Mouse (Mus musculus) forebrain, postnatal 0 days (tissue): Measurements from ENCODE around the gene Cyp4f18. TPM values are rescaled to one million over a fixed set of nuclear protein-coding genes. Genes with fewer than 3 reads are reported as not detected.

Experiments used
- ATAC-seq: fragments of 200-750 bp; cut with Nextera tagmentation; 2 replicates; pipeline ENCODE4 v1.8.0; 2017; ENCODE audit warnings: mild to moderate bottlenecking, moderate library complexity
- DNase-seq: peaks from one replicate; pipeline ENCODE4 v3.0.0-alpha.2; 2015
- H3K27ac ChIP-seq: fragments of 300-500 bp; sonication (generic); 2 replicates; pipeline ENCODE4 v1.5.1; 2014; ENCODE audit warnings: low read depth, mild to moderate bottlenecking, antibody characterized with exemption, low read length, moderate library complexity, mixed read lengths
- H3K27me3 ChIP-seq: fragments of 300-500 bp; sonication (generic); 2 replicates; pipeline ENCODE4 v1.6.1; 2014; ENCODE audit warnings: mild to moderate bottlenecking, low read length, mixed read lengths; ENCODE audit not compliant: insufficient read depth
- H3K36me3 ChIP-seq: fragments of 300-500 bp; sonication (generic); 2 replicates; pipeline ENCODE4 v1.6.1; 2014; ENCODE audit warnings: mild to moderate bottlenecking, moderate library complexity; ENCODE audit not compliant: insufficient read depth
- H3K4me1 ChIP-seq: fragments of 300-500 bp; sonication (generic); 2 replicates; pipeline ENCODE4 v1.6.1; 2014; ENCODE audit warnings: antibody characterized with exemption; ENCODE audit not compliant: insufficient read depth
- H3K4me2 ChIP-seq: fragments of 300-500 bp; sonication (generic); 2 replicates; pipeline ENCODE4 v1.6.1; 2014; ENCODE audit warnings: low read depth, mild to moderate bottlenecking, moderate library complexity
- H3K4me3 ChIP-seq: fragments of 300-500 bp; sonication (generic); 2 replicates; pipeline ENCODE4 v1.5.1; 2014; ENCODE audit warnings: low read depth, low read length, mixed read lengths
- H3K9ac ChIP-seq: fragments of 300-500 bp; sonication (generic); 2 replicates; pipeline ENCODE4 v1.6.1; 2014; ENCODE audit warnings: mild to moderate bottlenecking
- H3K9me3 ChIP-seq: fragments of 300-500 bp; sonication (generic); 2 replicates; pipeline ENCODE4 v1.6.1; 2016; ENCODE audit warnings: low read length
- CTCF ChIP-seq: sonication (generic); IDR thresholded peaks from 2 replicates; pipeline ENCODE4 v1.5.1; 2016; ENCODE audit warnings: antibody characterized with exemption, control low read depth, low read depth
- WGBS: fragments of 180-500 bp; shearing (Covaris S2); extraction: QIAGEN DNeasy Blood & Tissue Kit; methylation state at CpG from one replicate; pipeline ENCODE4 v1.1.7; 2014; 5-methylcytosine and 5-hydroxymethylcytosine counted together
- polyA plus RNA-seq: library from polyadenylated mRNA; unstranded; fragments of >200 nt; fragmentation: Nextera tagmentation; extraction: Ambion mirVana; gene quantifications from 2 replicates; pipeline ENCODE4 v1.2.1, GENCODE M21; 2015
- total RNA-seq: library from RNA; depleted of rRNA; stranded (reverse); fragments of >200 nt; gene quantifications from 2 replicates; pipeline ENCODE4 v1.2.3, GENCODE M21; 2014

Gene Cyp4f18
- total and polyA plus RNA-seq, 2 experiments from 2014 or later: 0.44 TPM; not detected in 1

DNA sequence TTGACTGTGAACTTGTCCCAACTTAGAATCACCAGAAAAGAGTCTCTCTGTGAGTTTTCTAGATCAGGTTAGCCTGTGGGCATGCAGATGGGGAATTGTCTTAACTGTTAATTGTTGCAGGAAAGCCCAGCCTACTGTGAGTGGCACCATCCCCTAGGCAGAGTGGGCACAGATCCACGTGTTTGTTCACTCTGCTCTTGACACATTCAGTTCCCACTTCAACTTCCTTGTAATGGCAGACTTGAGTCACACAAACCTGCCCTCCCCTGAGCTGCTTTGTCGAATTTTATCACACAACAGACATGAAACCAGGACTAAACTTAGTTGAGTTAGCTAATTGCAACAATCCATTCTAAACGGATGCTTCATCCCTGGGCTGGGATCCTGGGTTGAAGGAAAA lies 9.2 kb downstream of the Cyp4f18 start:
- DNase-seq: no peak
- TF ChIP-seq CTCF: no peak
- Histone ChIP-seq H3K4me1 (no peaks in the 10 kb centered on the region), H3K9ac (no peak overlapping the region), H3K4me2 (no peak overlapping the region), H3K9me3 (no peaks in the 10 kb centered on the region), H3K27ac (no peak overlapping the region), H3K27me3 (no peaks in the 10 kb centered on the region), H3K4me3 (no peak overlapping the region), H3K36me3 (no peaks in the 10 kb centered on the region)
- 61% methylated on average over 3 of the region's 3 CpGs for WGBS
- no peak for ATAC-seq

DNA sequence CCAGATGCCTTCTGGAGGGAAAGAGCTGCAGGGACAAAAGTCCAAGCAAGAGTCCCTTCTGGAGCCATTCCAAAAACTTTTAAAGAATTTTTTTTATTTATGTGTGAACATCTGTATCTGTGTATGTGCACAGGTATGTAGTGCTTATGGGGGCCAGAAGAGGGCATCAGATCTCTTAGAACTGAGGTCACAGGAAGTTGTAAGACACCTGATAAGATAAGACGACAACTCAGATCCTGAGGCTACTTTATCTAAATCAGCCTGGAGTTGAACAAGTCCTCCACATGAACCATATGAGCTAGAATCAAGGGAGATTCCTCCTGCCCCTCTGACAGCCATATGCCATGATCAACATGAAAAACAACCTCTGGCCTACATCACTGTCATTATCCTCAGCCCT lies 10.0 kb downstream of the Cyp4f18 start:
- no peak for TF ChIP-seq CTCF
- H3K27ac ChIP-seq: no peak overlapping the region
- H3K9me3 ChIP-seq: no peaks in the 10 kb centered on the region
- no peaks in the 10 kb centered on the region for H3K4me1 ChIP-seq
- H3K4me2 ChIP-seq: no peak overlapping the region
- 97% methylated on average over 1 of the region's 1 CpGs for WGBS
- H3K27me3 ChIP-seq: no peaks in the 10 kb centered on the region
- no peak overlapping the region for H3K9ac ChIP-seq
- no peak for ATAC-seq
- no peak overlapping the region for H3K4me3 ChIP-seq
- no peaks in the 10 kb centered on the region for H3K36me3 ChIP-seq
- DNase-seq: no peak

DNA sequence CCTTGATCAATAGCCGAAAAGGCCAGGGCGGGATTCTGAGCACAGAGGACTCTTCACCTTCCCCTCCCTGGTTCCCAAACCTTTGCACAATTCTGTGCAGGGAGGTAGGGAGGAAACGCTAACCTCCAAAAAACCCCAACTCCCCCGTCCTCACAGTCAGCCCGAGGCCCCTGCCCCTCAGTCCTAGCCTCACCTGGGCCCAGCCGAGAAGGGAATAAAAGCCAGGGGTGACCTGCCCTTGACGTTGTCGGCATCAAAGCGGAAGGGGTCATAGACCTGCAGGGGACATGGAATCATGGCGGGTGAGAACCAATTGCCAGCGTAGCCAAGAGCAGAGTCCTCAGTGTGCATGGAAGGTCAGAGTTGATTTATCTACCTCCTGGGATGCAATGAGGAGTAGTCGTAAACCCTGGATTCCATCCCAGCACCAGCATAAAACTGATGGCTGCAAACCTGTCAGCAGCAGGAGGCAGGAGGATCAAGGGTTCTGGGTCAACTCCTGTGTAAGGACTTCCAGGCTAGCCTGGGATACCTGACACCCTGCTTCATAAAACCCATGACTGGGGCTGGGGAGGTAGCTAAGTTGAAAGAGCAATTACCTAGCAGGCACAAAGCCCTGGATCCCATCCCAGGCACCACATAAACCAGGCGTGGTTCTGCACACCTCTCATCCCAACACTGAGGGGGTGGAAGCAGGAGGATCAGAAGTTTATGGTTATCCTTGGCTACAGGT lies 20.4 kb downstream of the Cyp4f18 start:
- TF ChIP-seq CTCF: no peak
- Histone ChIP-seq H3K9ac (peak overlapping the region; percentile 60), H3K36me3 (no peaks in the 10 kb centered on the region), H3K4me3 (peak overlapping the region; percentile 43), H3K27ac (peak overlapping the region; percentile 64), H3K4me2 (peak overlapping the region; percentile 68), H3K9me3 (no peaks in the 10 kb centered on the region), H3K27me3 (no peaks in the 10 kb centered on the region), H3K4me1 (0 out of 2 replicates have a peak, but pooled peaks cover 6% of the 10 kb centered on the region)
- ATAC-seq (no peak), DNase-seq (no peak)
- WGBS: 68% methylated on average over 13 of the region's 13 CpGs

DNA sequence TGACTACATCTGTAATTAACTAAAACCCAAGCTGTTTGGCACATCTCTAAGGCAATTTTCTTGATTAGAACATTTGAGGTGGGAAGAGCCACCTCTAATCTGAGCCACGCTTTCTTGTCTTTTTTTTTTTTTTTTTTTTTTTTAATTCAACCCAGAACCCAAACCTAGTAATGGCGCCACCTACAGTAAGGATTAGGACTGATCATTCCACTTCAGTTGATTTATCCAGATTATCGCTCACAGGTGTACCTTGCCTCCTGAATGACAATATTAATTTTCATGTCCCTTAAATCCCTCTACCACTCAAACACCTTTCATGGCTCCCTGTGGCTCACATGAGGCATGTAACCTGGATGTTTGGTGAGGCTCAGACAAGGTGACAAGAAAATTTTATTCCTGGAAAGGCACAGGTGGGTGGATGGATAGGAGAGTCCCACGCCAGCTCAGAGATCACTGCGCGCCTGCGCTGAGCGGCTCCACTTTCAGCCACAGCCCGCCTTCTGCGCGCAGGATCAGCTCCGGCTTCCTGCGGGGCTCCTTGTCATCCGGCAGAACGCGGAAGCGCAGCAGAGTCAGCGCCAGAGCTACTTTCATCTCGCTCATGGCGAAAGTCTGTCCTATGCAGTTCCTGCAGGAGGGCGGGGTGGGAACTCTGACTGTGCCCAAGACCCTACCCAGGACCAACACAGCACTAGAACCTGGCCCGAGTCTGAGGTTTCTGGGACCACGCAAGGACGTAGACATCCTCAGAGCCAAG lies 21.1 kb downstream of the Cyp4f18 start:
- no peaks in the 10 kb centered on the region for H3K27me3 ChIP-seq
- no peaks in the 10 kb centered on the region for H3K9me3 ChIP-seq
- H3K27ac ChIP-seq: peak overlapping the region; percentile 64
- 9% methylated on average over 24 of the region's 24 CpGs for WGBS
- DNase-seq (peak; percentile 84), ATAC-seq (peak; percentile 95)
- no peaks in the 10 kb centered on the region for H3K36me3 ChIP-seq
- peak overlapping the region; percentile 68 for H3K4me2 ChIP-seq
- peak overlapping the region; percentile 60 for H3K9ac ChIP-seq
- TF ChIP-seq CTCF: peak; percentile 38; the same call in 1 of the 2 replicates
- H3K4me1 ChIP-seq: 0 out of 2 replicates have a peak, but pooled peaks cover 6% of the 10 kb centered on the region
- H3K4me3 ChIP-seq: peak overlapping the region; percentile 43

DNA sequence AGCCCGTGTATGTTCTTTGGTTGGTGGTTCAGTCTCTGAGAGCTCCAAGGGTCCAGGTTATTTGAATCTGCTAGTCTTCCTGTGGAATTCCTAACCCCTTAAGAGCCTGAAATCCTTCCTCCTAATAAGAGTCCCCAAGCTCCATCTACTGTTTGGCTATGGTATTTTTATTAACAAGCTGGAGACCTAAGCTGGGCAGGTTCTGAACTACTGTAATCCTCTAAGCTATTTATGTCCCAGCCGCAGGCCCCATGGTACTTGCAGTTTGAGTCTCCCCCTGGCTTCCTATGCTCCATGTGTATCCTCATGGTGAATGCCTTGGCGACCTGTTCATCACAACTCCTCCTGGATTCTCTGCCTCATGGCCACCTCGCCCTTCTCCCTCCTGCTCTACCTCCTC lies 24.8 kb downstream of the Cyp4f18 start:
- 0 out of 2 replicates have a peak, but pooled peaks cover 6% of the 10 kb centered on the region for H3K4me1 ChIP-seq
- WGBS: 61% methylated on average over 4 of the region's 4 CpGs
- H3K9me3 ChIP-seq: no peaks in the 10 kb centered on the region
- no peak overlapping the region for H3K27ac ChIP-seq
- H3K9ac ChIP-seq: no peak overlapping the region
- H3K36me3 ChIP-seq: no peaks in the 10 kb centered on the region
- no peak overlapping the region for H3K4me2 ChIP-seq
- no peak overlapping the region for H3K4me3 ChIP-seq
- DNase-seq (peak; percentile 37), ATAC-seq (0 out of 2 replicates have a peak, but pooled peaks have one; percentile 24)
- peak; percentile 52 for TF ChIP-seq CTCF
- no peaks in the 10 kb centered on the region for H3K27me3 ChIP-seq

DNA sequence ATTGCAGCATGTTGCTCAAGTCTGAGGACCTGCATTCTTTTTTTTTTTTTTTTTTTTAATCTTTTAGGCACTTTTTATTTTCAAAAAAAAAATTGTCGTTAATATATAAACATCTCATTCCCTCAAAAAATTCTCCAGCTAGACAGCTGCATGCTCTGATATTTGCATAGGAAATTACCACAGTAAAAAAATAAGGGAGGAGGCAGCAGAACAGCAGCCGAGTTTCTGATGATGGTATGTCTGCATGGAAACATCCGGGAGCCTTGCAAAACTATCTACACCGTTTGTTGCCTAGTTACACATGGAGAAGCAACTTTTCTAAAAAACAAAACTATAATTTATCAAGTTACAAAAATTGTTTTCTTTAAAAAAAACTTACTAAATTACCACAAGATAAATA lies 28.0 kb downstream of the Cyp4f18 start:
- no peak for ATAC-seq

DNA sequence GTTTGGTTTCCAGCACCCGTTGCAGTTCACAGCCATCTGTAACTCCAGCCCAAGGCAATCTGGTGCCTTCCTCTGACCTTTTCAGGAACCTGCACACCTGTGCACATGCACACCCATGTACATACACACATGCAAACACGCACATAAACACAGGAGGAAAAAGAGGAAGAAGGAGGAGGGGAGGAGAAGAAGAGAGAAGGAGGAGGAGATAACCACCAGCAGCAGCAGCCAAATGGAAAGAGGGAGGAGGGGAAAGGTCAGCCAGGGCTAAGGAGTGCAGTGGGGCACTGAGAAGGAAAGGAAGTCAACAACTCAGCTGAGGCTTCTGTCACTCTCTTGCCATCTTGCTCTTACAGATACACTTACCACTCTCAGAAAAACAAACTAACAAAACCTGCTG lies 28.4 kb downstream of the Cyp4f18 start:
- H3K9ac ChIP-seq: no peak overlapping the region
- DNase-seq (no peak), ATAC-seq (no peak)
- 76% methylated on average over 2 of the region's 2 CpGs for WGBS
- no peaks in the 10 kb centered on the region for H3K4me1 ChIP-seq
- no peak overlapping the region for H3K4me3 ChIP-seq
- TF ChIP-seq CTCF: no peak
- H3K27ac ChIP-seq: no peak overlapping the region
- no peak overlapping the region for H3K4me2 ChIP-seq
- H3K27me3 ChIP-seq: no peaks in the 10 kb centered on the region
- H3K9me3 ChIP-seq: no peaks in the 10 kb centered on the region
- no peaks in the 10 kb centered on the region for H3K36me3 ChIP-seq

More for the DNA sequence above, 28.0 kb downstream of the Cyp4f18 start:
- no peaks in the 10 kb centered on the region for H3K27me3 ChIP-seq
- no peaks in the 10 kb centered on the region for H3K36me3 ChIP-seq
- DNase-seq: no peak
- no peak overlapping the region for H3K4me3 ChIP-seq
- no peak for TF ChIP-seq CTCF
- no peak overlapping the region for H3K4me2 ChIP-seq
- H3K9ac ChIP-seq: no peak overlapping the region
- H3K27ac ChIP-seq: no peak overlapping the region
- H3K4me1 ChIP-seq: no peaks in the 10 kb centered on the region
- WGBS: 77% methylated on average over 4 of the region's 4 CpGs
- no peaks in the 10 kb centered on the region for H3K9me3 ChIP-seq
